Mouse (Mus musculus): ENCODE measurements around the gene Mrpl45. TPM values are rescaled to one million over a fixed set of nuclear protein-coding genes. Genes with fewer than 3 reads are reported as not detected.

Mrpl45 gene
- polyA plus RNA-seq, 1 experiment: 22.0 TPM

GRCm38 (mm10) chr11:97333896-97334295, 18.4 kb downstream of the Mrpl45 start:
- DNase-seq (ENCODE audit: low spot score): no peak

- DNase-seq (ENCODE audit: low spot score): no peak
Observed at GRCm38 (mm10) chr11:97334400-97334799, 18.9 kb downstream of the Mrpl45 start.

GRCm38 (mm10) chr11:97336238-97336637, 20.7 kb downstream of the Mrpl45 start:
- DNase-seq (ENCODE audit: low spot score): no peak

- no peak for DNase-seq (ENCODE audit: low spot score)
Observed at GRCm38 (mm10) chr11:97336751-97337345, 21.3 kb downstream of the Mrpl45 start.

- no peak for DNase-seq (ENCODE audit: low spot score)
Observed at GRCm38 (mm10) chr11:97337363-97337762, 21.8 kb downstream of the Mrpl45 start.

- no peak for DNase-seq (ENCODE audit: low spot score)
Observed at GRCm38 (mm10) chr11:97338302-97338976, 22.9 kb downstream of the Mrpl45 start.

GRCm38 (mm10) chr11:97338977-97339315, 23.4 kb downstream of the Mrpl45 start:
- peak; percentile 41 for DNase-seq (ENCODE audit: low spot score)

GRCm38 (mm10) chr11:97343175-97343574, 27.7 kb downstream of the Mrpl45 start:
- DNase-seq (ENCODE audit: low spot score): no peak

- DNase-seq (ENCODE audit: low spot score): no peak
Observed at GRCm38 (mm10) chr11:97343619-97344018, 28.1 kb downstream of the Mrpl45 start.

GRCm38 (mm10) chr11:97345446-97345845, 29.9 kb downstream of the Mrpl45 start:
- no peak for DNase-seq (ENCODE audit: low spot score)

GRCm38 (mm10) chr11:97346383-97346782, 30.9 kb downstream of the Mrpl45 start:
- no peak for DNase-seq (ENCODE audit: low spot score)

GRCm38 (mm10) chr11:97347291-97347690, 31.8 kb downstream of the Mrpl45 start:
- DNase-seq (ENCODE audit: low spot score): no peak

GRCm38 (mm10) chr11:97350035-97350434, 34.5 kb downstream of the Mrpl45 start:
- DNase-seq (ENCODE audit: low spot score): no peak

- DNase-seq (ENCODE audit: low spot score): no peak
Observed at GRCm38 (mm10) chr11:97352027-97352684, 36.6 kb downstream of the Mrpl45 start, which contains the start of gene Gpr179. Gene Gpr179 (minus strand): TSS chr11:97352077.

GRCm38 (mm10) chr11:97352935-97353597, 37.5 kb downstream of the Mrpl45 start:
- no peak for DNase-seq (ENCODE audit: low spot score)

- DNase-seq (ENCODE audit: low spot score): no peak
Observed at GRCm38 (mm10) chr11:97354646-97355045, 39.1 kb downstream of the Mrpl45 start.

- DNase-seq (ENCODE audit: low spot score): no peak
Observed at GRCm38 (mm10) chr11:97355247-97355646, 39.7 kb downstream of the Mrpl45 start.

GRCm38 (mm10) chr11:97357663-97358062, 42.1 kb downstream of the Mrpl45 start:
- DNase-seq (ENCODE audit: low spot score): peak; percentile 48

GRCm38 (mm10) chr11:97361948-97362648, 46.6 kb downstream of the Mrpl45 start, which contains the start of gene Socs7:
Gene Socs7 (plus strand): TSS chr11:97362551.
- DNase-seq (ENCODE audit: low spot score): peak; percentile 79

GRCm38 (mm10) chr11:97362649-97362942, 47.1 kb downstream of the Mrpl45 start:
- DNase-seq (ENCODE audit: low spot score): peak; percentile 55

GRCm38 (mm10) chr11:97362943-97363643, 47.6 kb downstream of the Mrpl45 start:
- peak; percentile 35 for DNase-seq (ENCODE audit: low spot score)

Data from urinary bladder, adult 2 months (tissue).